Mouse (Mus musculus): ENCODE measurements around the gene Grb2. TPM values are rescaled to one million over a fixed set of nuclear protein-coding genes. Genes with fewer than 3 reads are reported as not detected.

The Grb2 gene
- polyA plus RNA-seq, 1 experiment from 2014 or later: 113 TPM

GRCm38 (mm10) chr11:115615875-115616274 lies 92.5 kb downstream of the Grb2 start:
- WGBS: 85% methylated on average over 6 of the region's 6 CpGs

GRCm38 (mm10) chr11:115615108-115615825 lies 93.1 kb downstream of the Grb2 start:
- WGBS: 86% methylated on average over 15 of the region's 15 CpGs

More at GRCm38 (mm10) chr11:115615875-115616274, 92.5 kb downstream of the Grb2 start:
- peaks cover 38% of the 10 kb centered on the region for H3K36me3 ChIP-seq (ENCODE audit: control insufficient read depth, insufficient read depth, low read length)
- no peak overlapping the region for H3K9ac ChIP-seq (ENCODE audit: low read length)
- H3K4me1 ChIP-seq (ENCODE audit: control insufficient read depth, insufficient read depth, low read length): 0 out of 2 replicates have a peak, but pooled peaks cover 2% of the 10 kb centered on the region
- no peak overlapping the region for H3K27ac ChIP-seq (ENCODE audit: low read depth, low read length)
- no peak overlapping the region for H3K4me2 ChIP-seq (ENCODE audit: low read length)
- no peak overlapping the region for H3K4me3 ChIP-seq (ENCODE audit: low read depth, low read length)
- ATAC-seq: no peak
- H3K9me3 ChIP-seq (replicated peaks; ENCODE audit: control insufficient read depth, low read length): no peaks in the 10 kb centered on the region
- no peak for DNase-seq (ENCODE audit: low spot score)
- H3K27me3 ChIP-seq (replicated peaks; ENCODE audit: control insufficient read depth, insufficient read depth, low read length): no peaks in the 10 kb centered on the region

GRCm38 (mm10) chr11:115614346-115615107 lies 93.9 kb downstream of the Grb2 start:
- no peak overlapping the region for H3K9ac ChIP-seq (ENCODE audit: low read length)
- H3K27me3 ChIP-seq (replicated peaks; ENCODE audit: control insufficient read depth, insufficient read depth, low read length): no peaks in the 10 kb centered on the region
- H3K4me2 ChIP-seq (ENCODE audit: low read length): no peak overlapping the region
- H3K27ac ChIP-seq (ENCODE audit: low read depth, low read length): no peak overlapping the region
- H3K4me1 ChIP-seq (ENCODE audit: control insufficient read depth, insufficient read depth, low read length): 0 out of 2 replicates have a peak, but pooled peaks cover 2% of the 10 kb centered on the region
- H3K4me3 ChIP-seq (ENCODE audit: low read depth, low read length): no peak overlapping the region
- H3K36me3 ChIP-seq (ENCODE audit: control insufficient read depth, insufficient read depth, low read length): peaks cover 28% of the 10 kb centered on the region
- ATAC-seq (no peak), DNase-seq (ENCODE audit: low spot score) (no peak)
- H3K9me3 ChIP-seq (replicated peaks; ENCODE audit: control insufficient read depth, low read length): no peaks in the 10 kb centered on the region
- WGBS: 84% methylated on average over 10 of the region's 10 CpGs

More at GRCm38 (mm10) chr11:115615108-115615825, 93.1 kb downstream of the Grb2 start:
- 0 out of 2 replicates have a peak, but pooled peaks cover 2% of the 10 kb centered on the region for H3K4me1 ChIP-seq (ENCODE audit: control insufficient read depth, insufficient read depth, low read length)
- H3K27me3 ChIP-seq (replicated peaks; ENCODE audit: control insufficient read depth, insufficient read depth, low read length): no peaks in the 10 kb centered on the region
- H3K9ac ChIP-seq (ENCODE audit: low read length): no peak overlapping the region
- no peak overlapping the region for H3K27ac ChIP-seq (ENCODE audit: low read depth, low read length)
- no peaks in the 10 kb centered on the region for H3K9me3 ChIP-seq (replicated peaks; ENCODE audit: control insufficient read depth, low read length)
- H3K36me3 ChIP-seq (ENCODE audit: control insufficient read depth, insufficient read depth, low read length): peaks cover 32% of the 10 kb centered on the region
- DNase-seq (ENCODE audit: low spot score): no peak
- H3K4me2 ChIP-seq (ENCODE audit: low read length): no peak overlapping the region
- no peak for ATAC-seq
- no peak overlapping the region for H3K4me3 ChIP-seq (ENCODE audit: low read depth, low read length)

- Histone ChIP-seq H3K9me3 (replicated peaks; ENCODE audit: control insufficient read depth, low read length) (no peaks in the 10 kb centered on the region), H3K9ac (ENCODE audit: low read length) (peak overlapping the region; percentile 70), H3K4me2 (ENCODE audit: low read length) (peak overlapping the region; percentile 85), H3K4me1 (ENCODE audit: control insufficient read depth, insufficient read depth, low read length) (0 out of 2 replicates have a peak, but pooled peaks cover 2% of the 10 kb centered on the region), H3K27ac (ENCODE audit: low read depth, low read length) (no peak overlapping the region), H3K27me3 (replicated peaks; ENCODE audit: control insufficient read depth, insufficient read depth, low read length) (no peaks in the 10 kb centered on the region), H3K4me3 (ENCODE audit: low read depth, low read length) (peak overlapping the region; percentile 59), H3K36me3 (ENCODE audit: control insufficient read depth, insufficient read depth, low read length) (peaks cover 35% of the 10 kb centered on the region)
- WGBS: under 1% methylated on average over 16 of the region's 16 CpGs
- ATAC-seq (no peak), DNase-seq (ENCODE audit: low spot score) (peak; percentile 13)
Measured at GRCm38 (mm10) chr11:115613138-115613945, 95.1 kb downstream of the Grb2 start.

GRCm38 (mm10) chr11:115612410-115613137 lies 95.8 kb downstream of the Grb2 start, which contains the start of gene Mif4gd:
Gene Mif4gd, minus strand, starts transcription at chr11:115612969.
- Histone ChIP-seq H3K4me1 (ENCODE audit: control insufficient read depth, insufficient read depth, low read length) (0 out of 2 replicates have a peak, but pooled peaks cover 2% of the 10 kb centered on the region), H3K4me3 (ENCODE audit: low read depth, low read length) (peak within 1 kb of the TSS; percentile 59), H3K27ac (ENCODE audit: low read depth, low read length) (peak within 1 kb of the TSS; percentile 66), H3K27me3 (replicated peaks; ENCODE audit: control insufficient read depth, insufficient read depth, low read length) (no peaks in the 10 kb centered on the region), H3K4me2 (ENCODE audit: low read length) (peak within 1 kb of the TSS; percentile 85), H3K9me3 (replicated peaks; ENCODE audit: control insufficient read depth, low read length) (no peaks in the 10 kb centered on the region), H3K9ac (ENCODE audit: low read length) (peak within 1 kb of the TSS; percentile 70), H3K36me3 (ENCODE audit: control insufficient read depth, insufficient read depth, low read length) (peaks cover 43% of the 10 kb centered on the region)
- WGBS: under 1% methylated on average over 77 of the region's 80 CpGs
- ATAC-seq (peak; percentile 89), DNase-seq (ENCODE audit: low spot score) (peak; percentile 70)

- H3K9ac ChIP-seq (ENCODE audit: low read length): peak overlapping the region; percentile 70
- H3K27me3 ChIP-seq (replicated peaks; ENCODE audit: control insufficient read depth, insufficient read depth, low read length): no peaks in the 10 kb centered on the region
- H3K4me2 ChIP-seq (ENCODE audit: low read length): peak overlapping the region; percentile 85
- under 1% methylated on average over 13 of the region's 13 CpGs for whole genome bisulfite sequencing
- ATAC-seq: peak; percentile 29
- 0 out of 2 replicates have a peak, but pooled peaks cover 2% of the 10 kb centered on the region for H3K4me1 ChIP-seq (ENCODE audit: control insufficient read depth, insufficient read depth, low read length)
- H3K27ac ChIP-seq (ENCODE audit: low read depth, low read length): peak overlapping the region; percentile 66; the same call in 1 of the 2 replicates
- no peaks in the 10 kb centered on the region for H3K9me3 ChIP-seq (replicated peaks; ENCODE audit: control insufficient read depth, low read length)
- H3K36me3 ChIP-seq (ENCODE audit: control insufficient read depth, insufficient read depth, low read length): peaks cover 47% of the 10 kb centered on the region
- peak; percentile 66 for DNase-seq (ENCODE audit: low spot score)
- peak overlapping the region; percentile 59 for H3K4me3 ChIP-seq (ENCODE audit: low read depth, low read length)
Measured at GRCm38 (mm10) chr11:115612059-115612409, 96.4 kb downstream of the Grb2 start.

GRCm38 (mm10) chr11:115611173-115611572 lies 97.2 kb downstream of the Grb2 start:
- no peaks in the 10 kb centered on the region for H3K27me3 ChIP-seq (replicated peaks; ENCODE audit: control insufficient read depth, insufficient read depth, low read length)
- no peak overlapping the region for H3K4me2 ChIP-seq (ENCODE audit: low read length)
- no peak for DNase-seq (ENCODE audit: low spot score)
- H3K4me1 ChIP-seq (ENCODE audit: control insufficient read depth, insufficient read depth, low read length): 0 out of 2 replicates have a peak, but pooled peaks cover 2% of the 10 kb centered on the region
- WGBS: 73% methylated on average over 6 of the region's 6 CpGs
- no peak for ATAC-seq
- H3K9me3 ChIP-seq (replicated peaks; ENCODE audit: control insufficient read depth, low read length): no peaks in the 10 kb centered on the region
- no peak overlapping the region for H3K27ac ChIP-seq (ENCODE audit: low read depth, low read length)
- peaks cover 50% of the 10 kb centered on the region for H3K36me3 ChIP-seq (ENCODE audit: control insufficient read depth, insufficient read depth, low read length)
- no peak overlapping the region for H3K4me3 ChIP-seq (ENCODE audit: low read depth, low read length)
- H3K9ac ChIP-seq (ENCODE audit: low read length): peak overlapping the region; percentile 70; the same call in 1 of the 2 replicates

- H3K9me3 ChIP-seq (replicated peaks; ENCODE audit: control insufficient read depth, low read length): no peaks in the 10 kb centered on the region
- ATAC-seq (no peak), DNase-seq (ENCODE audit: low spot score) (no peak)
- no peaks in the 10 kb centered on the region for H3K27me3 ChIP-seq (replicated peaks; ENCODE audit: control insufficient read depth, insufficient read depth, low read length)
- H3K27ac ChIP-seq (ENCODE audit: low read depth, low read length): no peak overlapping the region
- no peak overlapping the region for H3K9ac ChIP-seq (ENCODE audit: low read length)
- H3K4me3 ChIP-seq (ENCODE audit: low read depth, low read length): no peak overlapping the region
- no peak overlapping the region for H3K4me2 ChIP-seq (ENCODE audit: low read length)
- peaks cover 9% of the 10 kb centered on the region for H3K4me1 ChIP-seq (ENCODE audit: control insufficient read depth, insufficient read depth, low read length)
- WGBS: 71% methylated on average over 3 of the region's 3 CpGs
- peaks cover 48% of the 10 kb centered on the region for H3K36me3 ChIP-seq (ENCODE audit: control insufficient read depth, insufficient read depth, low read length)
Measured at GRCm38 (mm10) chr11:115609576-115609975, 98.8 kb downstream of the Grb2 start.

All from forebrain, embryonic 14.5 days (tissue).